Mouse (Mus musculus): Measurements from ENCODE around the gene Pofut1.

The Pofut1 gene

DNA sequence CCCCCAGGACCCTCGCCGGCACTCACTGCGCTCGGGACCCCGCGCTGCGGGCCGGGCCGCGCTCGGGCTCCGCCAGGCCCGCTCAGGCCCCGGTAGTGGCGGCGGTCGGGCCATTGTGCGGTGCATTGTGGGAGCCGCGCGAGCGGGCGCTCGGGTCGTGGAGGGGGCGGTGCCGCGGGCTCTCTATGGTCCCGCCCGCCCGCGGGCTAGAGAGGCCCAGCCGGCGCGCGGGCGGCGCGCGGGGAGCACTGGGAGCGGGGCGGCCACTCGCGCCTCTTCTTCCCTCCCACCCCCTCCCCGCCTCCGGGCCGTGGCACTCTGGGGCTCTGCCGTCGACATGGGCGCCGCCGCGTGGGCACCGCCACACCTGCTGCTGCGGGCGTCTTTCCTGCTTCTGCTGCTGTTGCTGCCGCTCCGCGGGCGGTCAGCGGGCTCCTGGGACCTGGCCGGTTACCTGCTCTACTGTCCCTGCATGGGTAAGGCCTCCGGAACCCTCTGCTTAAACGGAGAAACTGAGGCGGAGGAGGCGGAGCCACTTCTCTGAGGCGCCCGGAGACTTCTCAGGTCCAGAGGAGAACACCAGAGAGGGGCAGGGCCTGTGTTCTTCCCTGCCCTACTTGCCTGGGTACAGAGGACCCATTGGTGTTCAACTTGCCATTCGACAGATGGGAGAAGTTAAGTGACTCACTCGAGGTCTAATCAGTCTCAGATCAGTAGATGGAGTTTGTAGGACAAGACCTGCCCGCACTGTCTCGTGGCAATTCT is at the start of gene Pofut1, which contains the start of gene Plagl2:
Pofut1 (plus strand) TSS at position 284 of the 765 bp plus-strand sequence.
Plagl2 (minus strand) TSS at position 177 of the 765 bp plus-strand sequence.
- in situ Hi-C loops (cut with MboI, MseI), result loop anchor here (25.0 kb wide), 1 partner anchor 1796 kb away; no protein-coding TSS in a partner anchor

DNA sequence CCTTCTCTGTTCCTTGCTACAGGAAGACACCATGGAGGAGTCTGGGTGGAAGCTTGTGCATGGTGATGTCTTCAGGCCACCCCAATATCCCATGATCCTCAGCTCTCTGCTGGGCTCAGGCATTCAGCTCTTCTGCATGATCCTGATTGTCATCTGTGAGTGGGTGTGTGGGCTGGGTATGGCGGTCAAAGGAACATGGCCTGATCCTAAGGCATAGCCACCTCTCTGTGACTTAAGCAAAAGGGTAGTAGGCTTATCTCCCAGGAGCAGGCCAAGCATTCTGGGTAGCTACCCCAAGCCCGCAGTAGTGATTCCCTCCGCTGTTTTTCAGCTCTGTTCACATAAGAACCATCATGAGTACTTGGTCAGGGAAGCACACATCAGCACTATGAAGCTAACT is 47.1 kb upstream of the Pofut1 start:
- in situ Hi-C loops (cut with MboI, MseI), result no loop called here

DNA sequence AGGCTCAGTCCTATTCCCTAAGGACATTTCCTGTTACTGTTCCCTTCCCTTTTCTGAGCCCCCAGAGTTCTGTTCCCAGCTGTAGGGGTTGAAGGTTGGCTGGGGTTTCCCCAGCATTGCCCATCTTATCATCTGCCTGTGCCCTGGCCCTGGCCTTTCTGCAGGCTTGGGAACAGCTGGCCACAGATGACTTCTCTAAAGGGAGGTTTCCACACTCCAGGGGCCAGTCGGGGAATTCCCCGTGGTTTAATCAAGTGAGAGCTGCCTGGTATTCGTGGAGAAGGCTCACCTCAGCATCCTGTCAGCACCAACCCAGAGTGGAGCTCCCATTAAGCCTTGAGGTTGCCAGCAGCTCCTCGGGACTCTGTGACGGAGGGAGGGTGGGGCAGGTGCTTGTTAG is 42.8 kb upstream of the Pofut1 start:
- in situ Hi-C loops (cut with MboI, MseI), result no loop called here

- in situ Hi-C loops (cut with MboI, MseI), result no loop called here
These were observed 42.2 kb upstream of the Pofut1 start for GRCm38 (mm10) chr2:153199114-153199513.

GRCm38 (mm10) chr2:153202766-153203165 is 38.6 kb upstream of the Pofut1 start:
- in situ Hi-C loops (cut with MboI, MseI), result no loop called here

DNA sequence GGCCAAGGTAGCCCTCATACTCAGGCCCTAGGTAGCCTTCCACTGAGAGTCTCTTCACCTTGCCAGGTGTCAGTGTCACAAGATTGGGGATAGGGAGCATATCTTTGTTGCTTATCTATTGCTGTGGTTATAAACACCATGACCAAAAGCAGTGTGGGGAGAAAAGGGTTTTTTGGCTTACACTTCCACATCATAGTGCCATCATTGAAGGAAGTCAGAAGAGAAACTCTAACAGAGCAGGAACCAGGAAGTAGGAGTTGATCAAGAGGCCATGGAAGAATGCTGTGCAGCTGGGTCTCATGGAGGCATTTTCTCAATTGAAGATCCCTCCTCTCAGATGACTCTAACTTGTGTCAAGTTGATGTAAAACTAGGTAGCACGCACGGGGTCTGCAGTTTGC is 33.2 kb upstream of the Pofut1 start:
- in situ Hi-C loops (cut with MboI, MseI), result no loop called here

- in situ Hi-C loops (cut with MboI, MseI), result no loop called here
These were observed 32.0 kb upstream of the Pofut1 start for GRCm38 (mm10) chr2:153209286-153209685.

GRCm38 (mm10) chr2:153211451-153211850 is 29.9 kb upstream of the Pofut1 start:
- in situ Hi-C loops (cut with MboI, MseI), result no loop called here

- in situ Hi-C loops (cut with MboI, MseI), result no loop called here
These were observed 28.0 kb upstream of the Pofut1 start for GRCm38 (mm10) chr2:153213351-153213750.

DNA sequence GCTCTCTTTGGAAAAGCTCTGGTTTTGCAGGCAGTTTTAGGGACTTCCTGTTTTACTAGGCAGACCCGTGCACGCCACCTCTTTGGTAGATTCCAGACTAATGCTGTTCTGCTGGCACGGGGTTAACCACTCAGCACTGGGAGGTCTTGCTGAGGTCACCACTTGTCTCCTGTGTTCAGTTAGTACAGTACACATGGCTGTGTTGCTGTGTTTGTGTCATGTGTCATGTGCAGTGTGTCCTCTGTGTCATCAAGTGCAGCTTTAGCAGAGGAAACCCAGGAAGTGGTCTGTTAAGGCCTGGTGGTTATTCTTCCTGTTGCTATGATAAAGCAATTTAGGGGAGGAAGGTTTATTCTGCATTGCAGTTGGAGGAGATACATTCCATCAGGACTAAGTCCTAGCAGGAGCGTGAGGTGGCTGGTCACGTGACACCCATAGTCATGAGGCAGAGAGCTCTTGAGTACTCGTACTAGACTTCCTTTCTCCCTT is 26.5 kb upstream of the Pofut1 start:
- in situ Hi-C loops (cut with MboI, MseI), result no loop called here

DNA sequence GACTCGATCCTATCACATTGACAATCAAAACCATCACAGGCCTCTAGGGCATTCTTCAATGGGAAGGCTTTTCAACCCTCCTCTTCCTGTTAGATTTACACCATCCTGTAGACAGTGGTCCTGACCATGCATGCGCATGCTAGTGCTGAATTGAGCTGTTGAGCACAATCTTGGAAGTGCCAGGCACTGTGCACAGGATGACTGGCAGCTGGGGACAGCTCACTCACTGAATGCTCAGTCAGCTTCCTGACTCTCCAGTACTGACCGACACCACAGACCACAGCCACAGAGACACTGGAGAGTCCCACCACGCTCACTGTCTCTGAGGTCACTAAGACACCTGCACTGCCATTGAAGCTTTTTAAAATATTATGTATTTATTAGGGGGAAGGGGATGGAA is 25.9 kb upstream of the Pofut1 start:
- in situ Hi-C loops (cut with MboI, MseI), result no loop called here

DNA sequence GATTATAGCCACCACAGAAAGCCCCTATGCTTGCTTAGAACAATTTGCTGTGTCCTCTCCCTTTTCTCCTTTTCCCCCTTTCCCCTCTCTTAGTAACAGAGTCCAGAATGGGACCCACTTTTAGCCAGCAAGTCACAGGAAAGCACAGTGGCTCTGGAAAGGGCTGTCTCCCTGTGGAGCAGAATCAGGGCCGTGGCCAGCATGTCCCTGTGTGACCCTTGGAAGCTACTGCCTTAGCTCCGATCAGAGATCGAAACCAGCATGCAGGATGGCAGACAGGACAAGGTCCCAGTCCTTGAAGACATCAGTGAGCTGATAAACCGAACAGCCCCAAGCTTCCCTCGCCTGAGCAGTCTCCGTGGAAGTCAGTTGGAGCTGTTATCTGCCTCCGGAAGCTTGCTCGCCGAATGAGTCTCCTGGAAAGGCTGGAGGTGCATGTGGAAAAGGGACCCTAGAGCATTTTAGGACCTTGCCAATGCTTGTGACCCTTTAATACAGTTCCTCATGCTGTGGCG is 23.4 kb upstream of the Pofut1 start:
- in situ Hi-C loops (cut with MboI, MseI), result no loop called here

DNA sequence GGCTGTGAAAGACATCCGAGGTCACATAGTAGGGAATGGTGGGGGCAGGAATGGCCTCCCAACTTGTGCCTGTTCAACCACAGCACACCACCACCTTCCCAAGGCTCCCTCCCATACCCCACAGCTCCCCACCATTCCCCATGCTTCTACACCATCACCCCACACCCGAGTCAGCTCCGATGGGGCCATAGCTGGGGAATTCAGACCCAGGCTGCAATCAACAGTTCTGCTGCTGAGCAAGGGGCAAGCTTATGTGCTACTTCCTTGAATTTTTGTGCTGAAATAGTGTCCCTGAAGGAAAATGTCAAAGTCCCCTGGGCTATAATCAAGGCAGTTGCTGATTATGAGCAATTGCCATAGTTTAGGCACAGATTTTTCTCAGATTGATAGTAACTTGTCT is 22.8 kb upstream of the Pofut1 start:
- in situ Hi-C loops (cut with MboI, MseI), result no loop called here

DNA sequence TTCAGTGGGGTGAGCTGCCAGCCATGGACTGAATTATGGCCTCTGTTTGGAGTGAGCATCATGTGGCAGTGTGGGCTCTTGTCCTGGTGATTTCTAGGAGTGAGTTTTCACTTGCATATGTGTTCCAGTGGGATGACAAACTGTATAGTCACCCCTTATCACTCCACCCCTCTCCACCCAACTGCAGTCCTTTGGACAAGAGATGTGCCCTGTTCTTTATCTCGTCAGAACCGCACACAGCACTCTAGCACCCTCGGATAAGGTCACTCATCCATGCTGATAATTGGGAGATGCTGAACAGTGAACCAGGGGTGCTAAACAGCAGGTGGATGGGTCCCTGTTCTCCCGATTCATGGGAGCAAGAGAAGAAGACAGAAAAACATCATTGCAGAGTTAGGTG is 19.7 kb upstream of the Pofut1 start:
- in situ Hi-C loops (cut with MboI, MseI), result no loop called here

DNA sequence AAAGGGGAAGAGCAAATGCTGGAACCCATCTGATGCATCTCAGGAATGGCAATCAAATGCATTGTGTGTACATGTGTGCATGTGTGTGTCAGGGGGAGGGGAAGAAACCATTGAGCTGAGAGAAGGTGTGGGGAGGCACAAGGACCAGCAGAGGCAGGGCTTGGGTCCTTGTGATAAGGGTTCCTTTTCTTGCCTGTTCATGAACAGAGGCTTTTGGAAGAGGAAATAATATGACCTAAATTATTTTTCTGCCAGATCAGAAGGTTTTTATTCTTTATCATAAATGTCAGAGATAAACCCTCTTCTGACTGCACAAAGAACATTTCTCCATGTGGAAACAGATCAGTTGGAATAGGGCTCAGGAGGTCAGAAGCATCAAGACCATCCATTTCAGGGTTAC is 19.2 kb upstream of the Pofut1 start:
- in situ Hi-C loops (cut with MboI, MseI), result no loop called here

DNA sequence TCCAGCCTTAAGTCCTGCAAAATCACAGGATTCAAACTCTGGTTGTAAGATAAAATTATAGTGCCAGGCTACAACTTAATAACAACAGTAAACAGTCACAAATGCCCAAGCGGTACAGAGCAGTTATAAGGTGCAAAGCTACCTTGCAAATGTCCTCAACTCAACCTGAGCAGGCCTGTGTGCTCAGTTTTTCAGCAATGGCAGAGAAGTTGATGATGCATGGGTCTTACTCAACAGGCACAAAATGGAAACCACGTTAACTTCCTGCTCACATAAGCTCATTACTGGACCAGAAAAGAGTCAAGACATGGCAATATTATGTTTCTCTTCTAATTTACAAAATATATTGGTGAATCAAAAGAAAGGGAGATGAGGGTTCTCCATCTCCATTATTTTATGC is 18.8 kb upstream of the Pofut1 start:
- in situ Hi-C loops (cut with MboI, MseI), result no loop called here

GRCm38 (mm10) chr2:153224946-153225594 is 16.3 kb upstream of the Pofut1 start, which contains the start of gene Tspyl3:
Gene Tspyl3 (minus strand): TSS chr2:153225441.
- in situ Hi-C loops (cut with MboI, MseI), result loop anchor here (25.0 kb wide), 1 partner anchor 1812 kb away; no protein-coding TSS in a partner anchor

- in situ Hi-C loops (cut with MboI, MseI), result loop anchor here (25.0 kb wide), 1 partner anchor 1812 kb away; no protein-coding TSS in a partner anchor
These were observed 15.8 kb upstream of the Pofut1 start for GRCm38 (mm10) chr2:153225595-153225953.

DNA sequence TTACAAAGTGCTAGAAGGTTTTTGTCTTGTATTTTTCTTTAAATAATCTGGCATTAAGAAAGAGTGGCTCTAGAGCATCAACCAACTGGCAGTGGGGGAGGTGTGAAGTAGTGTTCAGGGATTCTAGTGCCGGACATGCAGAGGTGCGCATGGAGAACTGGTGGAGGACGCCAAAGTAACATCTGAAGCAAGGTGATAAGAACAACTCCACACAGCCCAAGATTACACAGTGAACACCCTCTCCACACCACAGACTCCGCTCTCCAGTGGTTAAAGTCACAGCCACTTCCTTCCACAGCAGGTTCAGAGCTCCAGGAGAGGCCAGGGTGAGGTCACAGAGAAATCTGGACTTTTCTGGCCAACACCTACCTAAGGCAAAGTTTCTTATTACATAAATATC is 13.4 kb upstream of the Pofut1 start:
- in situ Hi-C loops (cut with MboI, MseI), result loop anchor here (25.0 kb wide), 1 partner anchor 1809 kb away; no protein-coding TSS in a partner anchor

GRCm38 (mm10) chr2:153228523-153228922 is 12.8 kb upstream of the Pofut1 start:
- in situ Hi-C loops (cut with MboI, MseI), result loop anchor here (25.0 kb wide), 1 partner anchor 1809 kb away; no protein-coding TSS in a partner anchor

DNA sequence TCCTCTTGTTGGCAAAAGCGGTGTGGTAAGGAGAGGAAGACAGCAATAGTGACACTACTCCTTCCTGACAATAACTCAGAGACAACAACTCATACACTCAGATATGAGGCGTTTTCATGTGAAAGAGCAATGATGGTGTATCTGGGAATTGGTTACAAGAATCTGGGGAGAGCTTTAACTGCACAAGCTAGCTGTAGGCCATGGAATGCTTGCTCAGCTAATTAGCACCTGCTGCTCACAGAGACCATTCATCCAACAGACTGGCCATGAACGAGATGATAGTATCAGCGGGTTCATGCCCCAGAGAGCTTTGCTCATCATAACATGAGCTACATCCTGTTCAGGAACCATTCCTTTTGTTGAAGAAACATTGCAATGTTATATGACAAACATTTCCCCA is 4.1 kb upstream of the Pofut1 start:
- in situ Hi-C loops (cut with MboI, MseI), result loop anchor here (25.0 kb wide), 1 partner anchor 1800 kb away; no protein-coding TSS in a partner anchor

GRCm38 (mm10) chr2:153237891-153238290 is 3.4 kb upstream of the Pofut1 start:
- in situ Hi-C loops (cut with MboI, MseI), result loop anchor here (25.0 kb wide), 1 partner anchor 1799 kb away; no protein-coding TSS in a partner anchor

Data from regulatory T cell (primary cell).